Mouse (Mus musculus) MEL (cell line): ENCODE measurements around the gene Gm20388. TPM values are rescaled to one million over a fixed set of nuclear protein-coding genes. Genes with fewer than 3 reads are reported as not detected.

Experiments used
- DNase-seq: peaks from one replicate; pipeline ENCODE4 v3.0.0; 2011; ENCODE audit warnings: low read depth, low spot score
- H3K27ac ChIP-seq: 2 replicates; pipeline ENCODE4 v1.5.1; 2012; ENCODE audit warnings: low read depth, mild to moderate bottlenecking, control low read depth, low read length, moderate library complexity; ENCODE audit not compliant: control insufficient read depth
- H3K27me3 ChIP-seq, 2 experiments: fragments of 150-350 bp in 1 of 2; sonication (generic) in 1 of 2; 2 replicates each; pipeline ENCODE4 v1.6.1; 2012; ENCODE audit warnings: low read length in 2 of 2, mild to moderate bottlenecking in 2 of 2, improper control_type of control experiment in 1 of 2, moderate library complexity in 1 of 2; ENCODE audit not compliant: insufficient read depth in 2 of 2, control insufficient read depth in 1 of 2
- H3K36me3 ChIP-seq, 2 experiments: 2 replicates each; pipeline ENCODE4 v1.6.1; 2012 to 2014; ENCODE audit warnings: low read length in 2 of 2, improper control_type of control experiment in 1 of 2, inconsistent platforms in 1 of 2, mild to moderate bottlenecking in 1 of 2; ENCODE audit not compliant: insufficient read depth in 2 of 2, control insufficient read depth in 1 of 2
- H3K4me1 ChIP-seq, 2 experiments: fragments of 150-350 bp in 1 of 2; sonication (generic) in 1 of 2; 2 replicates each; pipeline ENCODE4 v1.6.1; 2012; ENCODE audit warnings: low read length in 2 of 2, improper control_type of control experiment in 1 of 2, mild to moderate bottlenecking in 1 of 2; ENCODE audit not compliant: insufficient read depth in 2 of 2, control insufficient read depth in 1 of 2
- H3K4me3 ChIP-seq, 2 experiments: fragments of 150-350 bp in 1 of 2; sonication (generic) in 1 of 2; 2 replicates each; pipeline ENCODE4 v1.5.1; 2012; ENCODE audit warnings: low read depth in 2 of 2, low read length in 2 of 2, mild to moderate bottlenecking in 2 of 2, moderate library complexity in 2 of 2, control low read depth in 1 of 2, improper control_type of control experiment in 1 of 2; ENCODE audit not compliant: control insufficient read depth in 1 of 2, insufficient read depth in 1 of 2
- H3K79me2 ChIP-seq: 2 replicates; pipeline ENCODE4 v1.6.1; 2012; ENCODE audit warnings: mild to moderate bottlenecking, low read length, moderate library complexity; ENCODE audit not compliant: control insufficient read depth, poor library complexity, insufficient read depth
- H3K9ac ChIP-seq: 2 replicates; pipeline ENCODE4 v1.6.1; 2012; ENCODE audit warnings: low read depth, mild to moderate bottlenecking, control low read depth, low read length, moderate library complexity; ENCODE audit not compliant: control insufficient read depth, poor library complexity, severe bottlenecking
- H3K9me3 ChIP-seq: fragments of 150-350 bp; sonication (generic); replicated peaks from 2 replicates; pipeline ENCODE4 v1.6.1; 2012; ENCODE audit warnings: mild to moderate bottlenecking, low read length, improper control_type of control experiment, moderate library complexity; ENCODE audit not compliant: insufficient read depth
- BHLHE40 ChIP-seq: IDR thresholded peaks from 2 replicates; pipeline ENCODE4 v1.6.1; 2012; ENCODE audit warnings: low read depth, mild to moderate bottlenecking, inconsistent platforms, low read length, improper control_type of control experiment, borderline replicate concordance
- CHD1 ChIP-seq: IDR thresholded peaks from 2 replicates; pipeline ENCODE4 v1.6.1; 2012; ENCODE audit warnings: low read depth, mild to moderate bottlenecking, inconsistent platforms, low read length, improper control_type of control experiment
- CHD2 ChIP-seq: IDR thresholded peaks from 2 replicates; pipeline ENCODE4 v1.6.1; 2011; ENCODE audit warnings: low read length, improper control_type of control experiment
- E2F4 ChIP-seq: IDR thresholded peaks from 2 replicates; pipeline ENCODE4 v1.6.1; 2011; ENCODE audit warnings: low read depth, low read length, improper control_type of control experiment, borderline replicate concordance
- ELF1 ChIP-seq: IDR thresholded peaks from 2 replicates; pipeline ENCODE4 v1.6.1; 2014; ENCODE audit warnings: low read depth, mild to moderate bottlenecking, inconsistent platforms, low read length, improper control_type of control experiment, moderate library complexity
- EP300 ChIP-seq, 2 experiments: IDR thresholded peaks; 2 replicates each; pipeline ENCODE4 v1.6.1; 2011; ENCODE audit warnings: improper control_type of control experiment in 2 of 2, low read length in 2 of 2, low read depth in 1 of 2, mild to moderate bottlenecking in 1 of 2
- ETS1 ChIP-seq: IDR thresholded peaks from 2 replicates; pipeline ENCODE4 v1.6.1; 2012; ENCODE audit warnings: low read depth, mild to moderate bottlenecking, inconsistent platforms, low read length, improper control_type of control experiment, moderate library complexity
- GABPA ChIP-seq: IDR thresholded peaks from 2 replicates; pipeline ENCODE4 v1.6.1; 2012; ENCODE audit warnings: low read depth, mild to moderate bottlenecking, inconsistent platforms, low read length, improper control_type of control experiment, moderate library complexity
- GATA1 ChIP-seq: IDR thresholded peaks from 2 replicates; pipeline ENCODE4 v1.6.1; 2011; ENCODE audit warnings: low read depth, low read length, improper control_type of control experiment
- HCFC1 ChIP-seq: IDR thresholded peaks from 2 replicates; pipeline ENCODE4 v1.6.1; 2012; ENCODE audit warnings: low read depth, mild to moderate bottlenecking, inconsistent platforms, low read length, improper control_type of control experiment, moderate library complexity
- JUND ChIP-seq: IDR thresholded peaks from 2 replicates; pipeline ENCODE4 v1.6.1; 2011; ENCODE audit warnings: low read depth, mild to moderate bottlenecking, improper control_type of control experiment, low read length
- KAT2A ChIP-seq: conservative IDR thresholded peaks from 2 replicates; pipeline ENCODE4 v1.6.1; 2012; ENCODE audit warnings: low read depth, low read length, improper control_type of control experiment, inconsistent platforms
- MAFK ChIP-seq: IDR thresholded peaks from 2 replicates; pipeline ENCODE4 v1.6.1; 2011; ENCODE audit warnings: low read depth, mild to moderate bottlenecking, low read length, improper control_type of control experiment, borderline replicate concordance
- MAX ChIP-seq: IDR thresholded peaks from 2 replicates; pipeline ENCODE4 v1.6.1; 2011; ENCODE audit warnings: low read length, improper control_type of control experiment
- MAZ ChIP-seq: IDR thresholded peaks from 2 replicates; pipeline ENCODE4 v1.6.1; 2012; ENCODE audit warnings: low read depth, mild to moderate bottlenecking, inconsistent platforms, low read length, improper control_type of control experiment
- MEF2A ChIP-seq: IDR thresholded peaks from 2 replicates; pipeline ENCODE4 v1.6.1; 2014; ENCODE audit warnings: low read depth, mild to moderate bottlenecking, inconsistent platforms, low read length, improper control_type of control experiment; ENCODE audit not compliant: poor library complexity, insufficient replicate concordance, severe bottlenecking; ENCODE audit errors: extremely low read depth
- MXI1 ChIP-seq: IDR thresholded peaks from 2 replicates; pipeline ENCODE4 v1.6.1; 2011; ENCODE audit warnings: mild to moderate bottlenecking, low read depth, low read length, improper control_type of control experiment
- MYB ChIP-seq: IDR thresholded peaks from 2 replicates; pipeline ENCODE4 v1.6.1; 2011; ENCODE audit warnings: mild to moderate bottlenecking, low read depth, low read length, improper control_type of control experiment
- MYC ChIP-seq: IDR thresholded peaks from 2 replicates; pipeline ENCODE4 v1.6.1; 2011; ENCODE audit warnings: low read depth, mild to moderate bottlenecking, low read length, improper control_type of control experiment, moderate library complexity
- NELFE ChIP-seq: IDR thresholded peaks from 2 replicates; pipeline ENCODE4 v1.6.1; 2011; ENCODE audit warnings: low read depth, low read length, improper control_type of control experiment
- POLR2AphosphoS5 ChIP-seq: IDR thresholded peaks from 2 replicates; pipeline ENCODE4 v1.6.1; 2012; ENCODE audit warnings: low read depth, borderline replicate concordance, mild to moderate bottlenecking, inconsistent platforms, low read length, moderate library complexity, mixed read lengths
- RAD21 ChIP-seq: IDR thresholded peaks from 2 replicates; pipeline ENCODE4 v1.6.1; 2011; ENCODE audit warnings: mild to moderate bottlenecking, low read depth, low read length, improper control_type of control experiment
- SIN3A ChIP-seq: IDR thresholded peaks from 2 replicates; pipeline ENCODE4 v1.6.1; 2012; ENCODE audit warnings: low read length, improper control_type of control experiment, inconsistent platforms
- SMC3 ChIP-seq: IDR thresholded peaks from 2 replicates; pipeline ENCODE4 v1.6.1; 2011; ENCODE audit warnings: low read depth, low read length, improper control_type of control experiment
- TAL1 ChIP-seq: IDR thresholded peaks from 2 replicates; pipeline ENCODE4 v1.6.1; 2012; ENCODE audit warnings: mild to moderate bottlenecking, inconsistent platforms, low read length, moderate library complexity, mixed read lengths
- TCF12 ChIP-seq: IDR thresholded peaks from 2 replicates; pipeline ENCODE4 v1.6.1; 2014; ENCODE audit warnings: low read depth, mild to moderate bottlenecking, inconsistent platforms, low read length, improper control_type of control experiment, moderate library complexity
- USF1 ChIP-seq: IDR thresholded peaks from 2 replicates; pipeline ENCODE4 v1.6.1; 2014; ENCODE audit warnings: low read depth, mild to moderate bottlenecking, inconsistent platforms, low read length, improper control_type of control experiment, moderate library complexity
- USF2 ChIP-seq, 2 experiments: IDR thresholded peaks; 2 replicates each; pipeline ENCODE4 v1.6.1; 2011 to 2012; ENCODE audit warnings: improper control_type of control experiment in 2 of 2, low read length in 2 of 2, borderline replicate concordance in 1 of 2, inconsistent platforms in 1 of 2, low read depth in 1 of 2, mild to moderate bottlenecking in 1 of 2; ENCODE audit not compliant: insufficient read depth in 1 of 2
- ZC3H11A ChIP-seq: IDR thresholded peaks from 2 replicates; pipeline ENCODE4 v1.6.1; 2012; ENCODE audit warnings: low read depth, mild to moderate bottlenecking, inconsistent platforms, low read length, improper control_type of control experiment
- ZKSCAN1 ChIP-seq: IDR thresholded peaks from 2 replicates; pipeline ENCODE4 v1.6.1; 2012; ENCODE audit warnings: low read depth, mild to moderate bottlenecking, inconsistent platforms, low read length, improper control_type of control experiment, moderate library complexity
- ZMIZ1 ChIP-seq: IDR thresholded peaks from 2 replicates; pipeline ENCODE4 v1.6.1; 2012; ENCODE audit warnings: low read depth, mild to moderate bottlenecking, inconsistent platforms, low read length, improper control_type of control experiment, moderate library complexity
- polyA plus RNA-seq, 2 experiments: library from polyadenylated mRNA; stranded (reverse) in 1 of 2; unstranded in 1 of 2; fragments of >175 nt in 1 of 2; fragments of >200 nt in 1 of 2; gene quantifications; 2 replicates each; pipeline versions ENCODE4 v1.2.1 to v1.2.4; 2012; ENCODE audit warnings: low replicate concordance in 2 of 2, low read depth in 1 of 2; ENCODE audit not compliant: insufficient read length in 2 of 2, insufficient read depth in 1 of 2, missing spikeins in 1 of 2
- total RNA-seq: library from RNA; depleted of rRNA; stranded (reverse); fragments of 300-350 nt; gene quantifications from 2 replicates; pipeline ENCODE4 v1.2.3, GENCODE M21; 2012

Gm20388 gene
- total and polyA plus RNA-seq, 3 experiments = 11.1 to 17.8 TPM; not detected in 1

- TF ChIP-seq MEF2A (no peak), EP300 (IDR thresholded peaks at IDR 0.05; ENCODE audit: low read depth in 1 of 2, low read length in 2 of 2) (peak; percentile 14 to 30; a peak in 2 of 4 replicates), JUND (no peak), ETS1 (0 out of 2 replicates have a peak, but pooled peaks have one; percentile 29), GATA1 (peak; percentile 37; the same call in 1 of the 2 replicates)
- peaks cover 28 to 29% of the 10 kb centered on the region in 2 experiments for H3K4me1 ChIP-seq
Measured at GRCm38 (mm10) chr8:123796758-123797157, 3886.1 kb downstream of the Gm20388 start.

GRCm38 (mm10) chr8:123797928-123798327, 3887.3 kb downstream of the Gm20388 start:
- Histone ChIP-seq H3K9ac (peak overlapping the region; percentile 45), H3K4me1 (peaks cover 28 to 29% of the 10 kb centered on the region in 2 experiments), H3K27me3 (no peaks in the 10 kb centered on the region), H3K27ac (peak overlapping the region; percentile 92), H3K36me3 (peaks cover 0 to 27% of the 10 kb centered on the region in 2 experiments; a peak in 2 of 4 replicates), H3K9me3 (no peaks in the 10 kb centered on the region), H3K79me2 (no peaks in the 10 kb centered on the region; the same call in 1 of the 2 replicates), H3K4me3 (peak overlapping the region; percentile 16 to 25)
- DNase-seq = peak; percentile 97
- TF ChIP-seq CHD2 (peak; percentile 38), E2F4 (no peak), MYB (peak; percentile 89), KAT2A (no peak), GABPA (no peak), ZMIZ1 (peak; percentile 21; the same call in 1 of the 2 replicates), TCF12 (peak; percentile 96), MEF2A (no peak), RAD21 (no peak), ZKSCAN1 (no peak), ZC3H11A (peak; percentile 23; the same call in 1 of the 2 replicates), HCFC1 (0 out of 2 replicates have a peak, but pooled peaks have one; percentile 12), USF1 (no peak), MYC (peak; percentile 59), CHD1 (no peak), ELF1 (no peak; the same call in 1 of the 2 replicates), SIN3A (peak; percentile 79), MAFK (no peak), NELFE (peak; percentile 71; the same call in 1 of the 2 replicates), MAX (peak; percentile 73), BHLHE40 (peak; percentile 68; the same call in 1 of the 2 replicates), MAZ (peak; percentile 80), TAL1 (peak; percentile 95), POLR2AphosphoS5 (no peak), MXI1 (peak; percentile 68), USF2 (IDR thresholded peaks at IDR 0.05; ENCODE audit: borderline replicate concordance in 1 of 2, insufficient read depth in 1 of 2, low read depth in 1 of 2, low read length in 2 of 2) (no peak), SMC3 (no peak)

More at GRCm38 (mm10) chr8:123796758-123797157, 3886.1 kb downstream of the Gm20388 start:
- no peaks in the 10 kb centered on the region; the same call in 1 of the 2 replicates for H3K79me2 ChIP-seq
- peak; percentile 72 for DNase-seq
- peak overlapping the region; percentile 37 for H3K9ac ChIP-seq
- H3K9me3 ChIP-seq = no peaks in the 10 kb centered on the region
- peaks cover 0 to 27% of the 10 kb centered on the region in 2 experiments; a peak in 2 of 4 replicates for H3K36me3 ChIP-seq
- peak overlapping the region; percentile 67 for H3K27ac ChIP-seq
- H3K27me3 ChIP-seq = no peaks in the 10 kb centered on the region
- no peak overlapping the region for H3K4me3 ChIP-seq
